Mouse (Mus musculus): ENCODE measurements at regions not wholly inside any gene's neighbourhood (a gene's known extent, or its start where the extent isn't known, plus 50 kb on each side); places are given as distances from the start of the nearest gene placed in this dataset.
"Not testable (repeated sequence)": the region's sequence is repeated elsewhere in the genome, so short reads cannot be mapped to it uniquely, and the experiment has no call there.

DNA sequence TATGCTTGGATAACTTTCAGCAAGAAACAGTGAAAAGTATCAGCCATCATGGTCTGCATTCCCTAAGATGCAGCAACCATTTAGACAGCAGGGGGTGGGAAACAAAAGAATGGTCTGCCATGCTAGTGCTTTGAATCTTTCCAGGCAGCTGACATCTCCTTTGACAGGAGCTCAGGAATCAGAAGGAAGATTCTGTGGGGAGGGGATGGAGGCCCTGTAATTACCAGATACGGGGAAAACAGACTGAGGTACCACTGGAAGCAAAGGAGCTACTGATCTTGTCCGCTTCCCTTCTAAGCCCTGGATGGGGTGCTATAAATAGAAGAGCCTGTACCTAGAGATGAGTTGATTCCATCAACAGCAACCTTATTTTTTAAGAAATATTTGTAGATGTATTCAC lies 233.9 kb downstream of the Phf3 start:
- dilution Hi-C loops (cut with MboI; ENCODE audit: extremely low pct_ligation_motif_present, extremely low pct_unique_long_range_greater_than_20kb, low sequenced_read_pairs) = no loop called here
- no peak overlapping the region for H3K27ac ChIP-seq (ENCODE audit: insufficient read depth, low read depth)
- H3K9me3 ChIP-seq (replicated peaks; ENCODE audit: low read length) = no peaks in the 10 kb centered on the region
- in situ Hi-C loops (cut with MboI; ENCODE audit: low pct_ligation_motif_present, low pct_unique_long_range_greater_than_20kb, low sequenced_read_pairs) = no loop called here
- H3K4me2 ChIP-seq (ENCODE audit: insufficient read depth, low read depth, poor library complexity, severe bottlenecking) = no peak overlapping the region
- H3K79me2 ChIP-seq (replicated peaks; ENCODE audit: control insufficient read depth, extremely low read depth, insufficient read depth, poor library complexity, severe bottlenecking) = no peaks in the 10 kb centered on the region
- no peak overlapping the region for H3K9ac ChIP-seq (ENCODE audit: insufficient read depth, low read depth)
- no peak for DNase-seq (ENCODE audit: extremely low read depth)
- no peak for TF ChIP-seq NRF1 (IDR thresholded peaks at IDR 0.05; ENCODE audit: low read depth, low read length)
- H3K36me3 ChIP-seq (replicated peaks in 1 of 2; ENCODE audit: control insufficient read depth in 1 of 2, insufficient read depth in 1 of 2, low read length in 1 of 2) = no peaks in the 10 kb centered on the region
- H3K27me3 ChIP-seq (replicated peaks) = no peaks in the 10 kb centered on the region
- no peaks in the 10 kb centered on the region for H3K4me1 ChIP-seq (ENCODE audit: control insufficient read depth in 1 of 2, insufficient read depth in 2 of 2)
- no peak overlapping the region for H3K4me3 ChIP-seq (replicated peaks in 1 of 3; ENCODE audit: low read depth in 2 of 3, low read length in 2 of 3, poor library complexity in 1 of 3)

DNA sequence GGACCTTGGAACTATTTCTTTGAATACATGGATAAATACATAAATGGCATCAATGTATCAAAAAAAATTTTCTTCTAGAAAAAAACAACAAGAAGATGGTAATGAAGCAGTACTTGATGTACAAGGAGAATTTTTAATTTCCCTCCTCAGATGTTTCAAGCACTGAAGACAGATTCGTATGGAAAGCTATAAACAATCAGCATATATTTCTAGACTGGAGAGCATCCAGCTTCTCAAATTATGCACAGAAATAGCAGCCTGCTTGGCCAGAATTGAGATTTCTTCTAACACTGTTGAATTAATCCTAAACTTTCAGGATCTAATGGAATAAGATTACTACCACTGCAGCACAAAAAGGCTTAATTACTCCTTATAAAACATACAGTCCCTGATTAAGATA lies 241.0 kb downstream of the Phf3 start:
- dilution Hi-C loops (cut with MboI; ENCODE audit: extremely low pct_ligation_motif_present, extremely low pct_unique_long_range_greater_than_20kb, low sequenced_read_pairs) = no loop called here
- Histone ChIP-seq H3K27ac (ENCODE audit: insufficient read depth, low read depth) (no peak overlapping the region), H3K9me3 (replicated peaks; ENCODE audit: low read length) (peaks cover 2% of the 10 kb centered on the region), H3K4me2 (ENCODE audit: insufficient read depth, low read depth, poor library complexity, severe bottlenecking) (no peak overlapping the region), H3K79me2 (replicated peaks; ENCODE audit: control insufficient read depth, extremely low read depth, insufficient read depth, poor library complexity, severe bottlenecking) (no peaks in the 10 kb centered on the region), H3K4me1 (ENCODE audit: control insufficient read depth in 1 of 2, insufficient read depth in 2 of 2) (no peaks in the 10 kb centered on the region), H3K4me3 (replicated peaks in 1 of 3; ENCODE audit: low read depth in 2 of 3, low read length in 2 of 3, poor library complexity in 1 of 3) (no peak overlapping the region), H3K27me3 (replicated peaks) (no peaks in the 10 kb centered on the region), H3K36me3 (replicated peaks in 1 of 2; ENCODE audit: control insufficient read depth in 1 of 2, insufficient read depth in 1 of 2, low read length in 1 of 2) (no peaks in the 10 kb centered on the region), H3K9ac (ENCODE audit: insufficient read depth, low read depth) (no peak overlapping the region)
- TF ChIP-seq USF1 (IDR thresholded peaks at IDR 0.05; ENCODE audit: low read depth, low read length) (no peak), JUN (IDR thresholded peaks at IDR 0.05; ENCODE audit: insufficient read depth, low read depth, low read length) (no peak), POLR2AphosphoS2 (IDR thresholded peaks at IDR 0.05; ENCODE audit: low read depth, low read length) (no peak), ZKSCAN1 (IDR thresholded peaks at IDR 0.05; ENCODE audit: borderline replicate concordance, low read depth, low read length) (no peak), MAX (IDR thresholded peaks at IDR 0.05; ENCODE audit: low read length) (no peak), POLR2A (IDR thresholded peaks at IDR 0.05; ENCODE audit: low read depth, low read length) (no peak), NELFE (IDR thresholded peaks at IDR 0.05; ENCODE audit: low read depth, low read length) (no peak), SIN3A (IDR thresholded peaks at IDR 0.05; ENCODE audit: low read length) (no peak), KAT2A (IDR thresholded peaks at IDR 0.05; ENCODE audit: insufficient replicate concordance, low read length) (no peak), JUND (conservative IDR thresholded peaks at IDR 0.05; ENCODE audit: low read depth, low read length) (no peak), CTCF (conservative IDR thresholded peaks at IDR 0.05 in 1 of 2, IDR thresholded peaks at IDR 0.05 in 1 of 2; ENCODE audit: low read depth in 2 of 2, low read length in 2 of 2) (no peak), ZC3H11A (IDR thresholded peaks at IDR 0.05; ENCODE audit: low read depth, low read length) (no peak), CHD1 (IDR thresholded peaks at IDR 0.05; ENCODE audit: low read depth, low read length) (no peak)
- DNase-seq (ENCODE audit: extremely low read depth) = no peak
- in situ Hi-C loops (cut with MboI; ENCODE audit: low pct_ligation_motif_present, low pct_unique_long_range_greater_than_20kb, low sequenced_read_pairs) = no loop called here

DNA sequence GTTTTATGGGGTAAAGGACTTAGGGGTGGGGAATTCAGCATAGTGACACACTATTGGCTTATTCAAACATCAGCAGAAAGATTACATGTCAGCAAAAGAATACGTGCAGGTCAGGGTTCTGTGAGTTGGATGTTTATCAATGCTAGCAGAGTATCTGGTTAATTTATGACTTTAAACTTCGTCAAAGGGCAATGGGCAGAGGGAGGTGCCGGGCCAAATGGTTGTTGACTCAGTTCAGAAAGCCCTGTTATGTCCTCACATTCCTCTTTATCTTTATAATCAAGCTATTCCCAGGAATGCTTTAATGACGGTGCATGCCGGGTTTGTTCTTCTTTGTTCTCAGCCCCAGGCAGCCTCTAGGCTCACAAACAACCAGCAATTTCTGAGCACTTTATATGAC lies 245.9 kb downstream of the Phf3 start:
- H3K27ac ChIP-seq (ENCODE audit: insufficient read depth, low read depth); H3K9me3 ChIP-seq (replicated peaks; ENCODE audit: low read length); H3K4me2 ChIP-seq (ENCODE audit: insufficient read depth, low read depth, poor library complexity, severe bottlenecking); in situ Hi-C loops (cut with MboI; ENCODE audit: low pct_ligation_motif_present, low pct_unique_long_range_greater_than_20kb, low sequenced_read_pairs); H3K4me3 ChIP-seq (replicated peaks in 1 of 3; ENCODE audit: low read depth in 2 of 3, low read length in 2 of 3, poor library complexity in 1 of 3); H3K36me3 ChIP-seq (replicated peaks in 1 of 2; ENCODE audit: control insufficient read depth in 1 of 2, insufficient read depth in 1 of 2, low read length in 1 of 2); H3K4me1 ChIP-seq (ENCODE audit: control insufficient read depth in 1 of 2, insufficient read depth in 2 of 2); H3K27me3 ChIP-seq (replicated peaks); H3K9ac ChIP-seq (ENCODE audit: insufficient read depth, low read depth); dilution Hi-C loops (cut with MboI; ENCODE audit: extremely low pct_ligation_motif_present, extremely low pct_unique_long_range_greater_than_20kb, low sequenced_read_pairs); H3K79me2 ChIP-seq (replicated peaks; ENCODE audit: control insufficient read depth, extremely low read depth, insufficient read depth, poor library complexity, severe bottlenecking); DNase-seq (ENCODE audit: extremely low read depth): not testable (repeated sequence)
